Mouse (Mus musculus) activated CD4-positive, CD25-positive, alpha-beta regulatory T cell, adult 4 months (primary cell): Measurements from ENCODE around the gene Podn. TPM values are rescaled to one million over a fixed set of nuclear protein-coding genes. Genes with fewer than 3 reads are reported as not detected.
A peak's percentile ranks its signal among the peaks of the same experiment; 100 is the strongest.
"Not testable (repeated sequence)": the region's sequence is repeated elsewhere in the genome, so short reads cannot be mapped to it uniquely, and the experiment has no call there.

ENCODE experiments used
- ATAC-seq: one replicate; pipeline ENCODE4 v1.8.0; 2017
- polyA plus RNA-seq, 2 experiments: library from polyadenylated mRNA; unstranded; fragments of 100-300 nt; shearing (Covaris generic); gene quantifications; one replicate each; pipeline ENCODE4 v1.2.1; 2017

The Podn gene
- not detected for polyA plus RNA-seq

DNA sequence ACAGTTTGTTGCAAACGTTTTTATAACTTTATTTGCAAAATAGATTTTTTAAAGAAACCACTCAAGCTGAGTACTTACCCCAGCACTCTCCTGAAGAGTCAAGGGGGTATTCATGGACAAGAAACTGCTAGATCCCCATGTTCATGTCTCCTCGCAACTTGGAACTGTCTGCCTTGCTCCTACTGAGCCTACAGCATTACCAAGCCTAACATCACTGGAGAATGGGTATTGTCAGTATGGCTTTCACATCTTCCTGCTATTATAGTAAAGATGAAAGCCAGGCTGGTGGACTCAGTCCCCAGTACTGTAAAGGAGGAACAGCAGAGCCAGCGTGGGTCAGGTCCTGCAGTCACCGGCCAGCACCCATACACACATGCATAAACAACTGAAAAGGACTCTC, at the start of gene Podn:
Gene Podn, minus strand, starts transcription at position 101 of the 400 bp plus-strand sequence.
- ATAC-seq = no peak

- not testable (repeated sequence) for ATAC-seq
Observed at GRCm38 (mm10) chr4:108145554-108145953, 49.3 kb upstream of the Podn start.

GRCm38 (mm10) chr4:108144880-108145279, 48.6 kb upstream of the Podn start, which contains the start of gene Scp2:
Scp2 (minus strand) TSS chr4:108144998.
- no peak for ATAC-seq

DNA sequence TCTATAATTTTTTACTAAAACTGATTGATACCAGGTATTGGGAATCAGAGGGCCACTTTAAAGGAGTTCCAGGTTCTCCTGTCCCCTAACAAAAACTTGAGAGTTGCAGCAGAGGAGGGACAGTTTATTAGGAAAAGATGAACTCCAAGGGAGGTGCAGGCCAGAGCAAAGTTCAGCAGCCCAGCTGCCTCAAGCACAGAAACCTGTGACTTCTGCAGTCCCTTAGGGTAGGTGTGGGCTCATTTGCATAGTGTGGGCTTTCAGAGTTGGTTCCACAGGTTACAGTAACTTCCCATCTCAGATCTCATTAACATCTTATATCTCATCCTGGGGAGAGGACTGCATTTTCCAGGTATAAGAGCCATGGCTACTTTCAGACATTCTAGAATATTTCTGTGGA, 47.5 kb upstream of the Podn start:
- no peak for ATAC-seq

DNA sequence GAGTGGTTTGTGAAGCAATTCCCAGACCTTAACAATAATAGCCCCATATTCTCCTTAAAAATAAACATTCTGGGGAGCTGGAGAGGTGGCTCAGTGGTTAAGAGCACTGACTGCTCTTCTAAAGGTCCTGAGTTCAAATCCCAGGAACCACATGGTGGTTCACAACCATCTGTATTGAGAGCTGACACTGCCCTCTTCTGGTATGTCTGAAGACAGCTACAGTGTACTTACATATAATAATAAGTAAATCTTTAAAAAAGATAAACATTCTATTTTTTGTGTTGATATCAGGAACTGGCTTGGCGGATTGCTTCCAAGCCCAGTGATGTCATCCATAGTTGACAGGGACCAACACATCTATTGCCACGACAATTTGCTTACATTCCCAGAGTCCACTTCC, 46.9 kb upstream of the Podn start:
- not testable (repeated sequence) for ATAC-seq

GRCm38 (mm10) chr4:108136938-108137337, 40.7 kb upstream of the Podn start:
- ATAC-seq = no peak

GRCm38 (mm10) chr4:108130452-108130851, 34.2 kb upstream of the Podn start:
- no peak for ATAC-seq

- ATAC-seq = no peak
Observed at GRCm38 (mm10) chr4:108128339-108128738, 32.1 kb upstream of the Podn start.

DNA sequence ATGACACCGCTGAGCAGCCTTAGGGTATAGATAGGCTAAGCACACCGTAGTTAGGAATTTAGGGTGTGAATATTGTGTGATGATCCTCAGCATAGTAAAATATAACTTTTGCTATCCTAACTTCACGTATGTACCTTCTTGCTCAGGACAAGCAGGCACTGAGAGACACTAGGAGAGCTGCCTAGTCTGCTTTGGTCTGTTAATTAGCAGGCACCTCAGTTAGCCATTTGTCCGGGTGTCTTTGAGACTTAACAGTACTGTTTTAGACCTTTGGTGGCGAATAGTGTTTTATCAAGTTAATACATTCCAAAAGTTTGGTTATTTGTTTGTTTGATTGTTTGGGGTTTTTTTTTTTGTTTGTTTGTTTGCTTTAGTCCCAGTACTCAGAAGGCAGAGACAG, 31.3 kb upstream of the Podn start:
- ATAC-seq = no peak

- ATAC-seq = no peak
Observed at GRCm38 (mm10) chr4:108126260-108126659, 30.0 kb upstream of the Podn start.

DNA sequence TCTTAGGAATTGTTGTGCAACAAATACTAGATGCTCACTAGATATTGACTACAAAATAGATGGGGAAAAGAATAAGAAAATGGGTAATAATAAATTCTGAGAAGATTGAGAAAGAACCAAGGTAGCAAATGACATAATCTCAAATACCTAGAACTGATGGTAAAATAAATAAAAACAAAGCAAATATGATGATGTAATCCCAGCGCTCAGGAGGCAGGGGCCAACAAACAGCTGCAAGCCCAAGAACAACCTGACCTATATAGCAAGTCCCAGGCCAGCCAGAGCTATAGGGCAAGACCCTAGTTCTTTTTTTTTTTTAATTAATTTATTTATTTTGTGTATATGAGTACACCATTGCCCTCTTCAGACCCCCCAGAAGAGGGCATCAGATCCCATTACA, 27.9 kb upstream of the Podn start:
- ATAC-seq = no peak

GRCm38 (mm10) chr4:108117924-108118876, 22.0 kb upstream of the Podn start:
- peak; percentile 78 for ATAC-seq

DNA sequence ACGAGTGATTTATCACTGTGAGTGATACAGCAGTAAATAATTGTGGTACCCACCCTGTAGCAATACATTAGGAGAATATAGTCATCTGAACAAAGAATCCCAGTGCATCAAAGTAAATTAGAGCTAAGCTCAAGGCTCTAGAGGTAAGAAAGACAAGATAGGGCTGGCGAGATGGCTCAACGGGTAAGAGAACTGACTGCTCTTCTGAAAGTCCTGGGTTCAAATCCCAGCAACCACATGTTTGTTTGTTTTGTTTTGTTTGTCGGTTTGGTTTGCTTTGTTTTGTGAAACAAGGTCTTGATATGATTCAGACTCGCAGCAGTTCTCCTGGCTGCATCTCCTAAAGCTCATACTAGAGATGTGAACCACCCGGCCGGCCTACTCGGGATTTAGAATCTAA, 21.2 kb upstream of the Podn start:
- no peak for ATAC-seq

- ATAC-seq = no peak
Observed at GRCm38 (mm10) chr4:108116466-108116865, 20.2 kb upstream of the Podn start.

GRCm38 (mm10) chr4:108110706-108111105, 14.5 kb upstream of the Podn start:
- no peak for ATAC-seq

DNA sequence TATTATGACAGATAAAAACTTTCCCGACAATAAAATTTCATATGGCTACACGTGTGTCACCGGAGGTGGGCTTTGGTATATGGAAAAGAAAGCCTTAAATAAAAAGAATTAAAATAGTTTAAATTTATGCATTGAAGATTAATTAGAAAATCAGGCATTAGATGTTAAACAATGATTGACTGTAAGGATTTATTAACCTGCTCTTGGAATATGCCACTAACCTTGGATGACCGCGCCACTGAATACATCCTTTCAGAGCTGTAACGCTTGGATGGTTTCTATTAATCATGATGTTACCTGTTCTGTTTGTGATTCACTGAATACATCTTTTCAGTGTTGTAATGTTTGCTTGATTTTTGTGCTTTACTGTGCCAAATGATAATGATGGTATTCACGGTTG, 13.5 kb upstream of the Podn start:
- ATAC-seq = no peak

GRCm38 (mm10) chr4:108092741-108093397, 3.4 kb downstream of the Podn start:
- ATAC-seq = no peak

- no peak for ATAC-seq
Observed at GRCm38 (mm10) chr4:108083993-108084392, 12.3 kb downstream of the Podn start.

DNA sequence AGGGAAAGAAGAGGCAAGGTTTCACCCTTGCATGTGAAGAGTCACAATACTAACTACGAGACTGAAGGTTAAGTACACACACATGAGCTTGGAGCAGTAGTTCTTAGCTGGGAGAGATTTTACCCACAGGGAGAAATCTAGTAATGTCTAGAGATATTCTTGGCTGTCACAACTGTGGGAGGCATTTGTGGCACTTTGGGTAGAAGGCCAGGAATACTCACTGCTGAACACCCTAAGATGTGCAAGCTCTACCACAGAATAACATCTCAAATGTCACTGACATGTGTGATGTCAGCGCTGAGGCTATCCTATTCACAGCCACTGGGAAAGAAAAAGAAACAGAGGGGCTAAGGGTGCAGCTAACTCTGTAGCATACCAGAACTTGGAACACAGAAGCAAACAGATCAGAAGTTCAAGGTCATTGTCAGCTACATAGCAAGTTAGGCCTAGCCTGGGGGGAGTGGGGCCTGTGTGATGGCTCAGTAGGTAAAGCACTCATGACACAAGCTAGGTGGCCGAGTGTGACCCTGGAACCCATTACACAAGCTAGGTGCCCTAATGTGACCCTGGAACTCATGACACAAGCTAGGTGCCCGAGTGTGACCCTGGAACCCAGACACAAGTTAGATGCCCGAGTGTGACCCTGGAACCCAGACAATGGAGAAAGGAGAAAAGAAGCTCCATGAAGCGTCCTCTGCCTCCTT, 13.1 kb downstream of the Podn start:
- no peak for ATAC-seq

GRCm38 (mm10) chr4:108082401-108082806, 13.8 kb downstream of the Podn start:
- ATAC-seq = no peak

GRCm38 (mm10) chr4:108080876-108081275, 15.4 kb downstream of the Podn start:
- no peak for ATAC-seq

- ATAC-seq = no peak
Observed at GRCm38 (mm10) chr4:108079762-108080161, 16.5 kb downstream of the Podn start.

DNA sequence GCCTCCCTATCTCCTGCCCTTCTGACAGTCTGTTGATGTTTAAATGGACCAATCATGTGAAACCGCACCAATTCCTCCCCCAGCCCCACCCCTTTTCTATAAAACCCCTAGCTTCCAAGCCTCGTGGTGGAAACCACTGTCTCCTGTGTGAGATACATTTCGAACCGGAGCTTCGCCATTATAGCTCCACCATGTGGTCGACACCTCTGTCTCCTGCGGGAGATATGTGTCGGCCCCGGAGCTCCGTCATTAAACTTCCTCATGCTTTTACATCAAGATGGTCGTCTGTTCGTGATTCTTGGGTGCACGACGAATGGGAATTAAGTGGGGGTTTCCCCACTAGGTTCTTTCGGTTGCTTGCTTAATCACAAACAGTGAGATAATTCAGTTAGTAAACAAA, 17.1 kb downstream of the Podn start:
- not testable (repeated sequence) for ATAC-seq
